Mouse (Mus musculus): Measurements from ENCODE around the gene Slc4a4.

Gene Slc4a4

DNA sequence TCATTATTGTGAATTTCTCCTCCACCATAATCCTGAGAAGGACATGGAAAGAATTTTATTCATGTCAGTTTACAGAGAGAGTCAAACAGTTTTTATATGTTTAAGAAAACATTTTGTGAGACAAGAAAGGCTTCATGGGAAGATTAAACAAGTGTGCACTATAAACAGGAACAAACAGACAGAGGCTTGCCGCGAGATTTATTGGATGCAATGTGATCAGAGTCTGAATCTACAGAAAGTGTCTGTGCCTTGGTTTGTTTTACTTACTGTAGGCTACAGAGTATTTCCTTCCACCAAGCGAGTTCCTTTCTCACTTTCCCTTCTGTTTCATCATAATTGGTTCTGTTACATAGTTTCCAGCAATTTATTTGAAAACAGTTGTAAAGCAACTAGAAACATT is 264.5 kb downstream of the Slc4a4 start:
- no peak for DNase-seq (ENCODE audit: low spot score)

DNA sequence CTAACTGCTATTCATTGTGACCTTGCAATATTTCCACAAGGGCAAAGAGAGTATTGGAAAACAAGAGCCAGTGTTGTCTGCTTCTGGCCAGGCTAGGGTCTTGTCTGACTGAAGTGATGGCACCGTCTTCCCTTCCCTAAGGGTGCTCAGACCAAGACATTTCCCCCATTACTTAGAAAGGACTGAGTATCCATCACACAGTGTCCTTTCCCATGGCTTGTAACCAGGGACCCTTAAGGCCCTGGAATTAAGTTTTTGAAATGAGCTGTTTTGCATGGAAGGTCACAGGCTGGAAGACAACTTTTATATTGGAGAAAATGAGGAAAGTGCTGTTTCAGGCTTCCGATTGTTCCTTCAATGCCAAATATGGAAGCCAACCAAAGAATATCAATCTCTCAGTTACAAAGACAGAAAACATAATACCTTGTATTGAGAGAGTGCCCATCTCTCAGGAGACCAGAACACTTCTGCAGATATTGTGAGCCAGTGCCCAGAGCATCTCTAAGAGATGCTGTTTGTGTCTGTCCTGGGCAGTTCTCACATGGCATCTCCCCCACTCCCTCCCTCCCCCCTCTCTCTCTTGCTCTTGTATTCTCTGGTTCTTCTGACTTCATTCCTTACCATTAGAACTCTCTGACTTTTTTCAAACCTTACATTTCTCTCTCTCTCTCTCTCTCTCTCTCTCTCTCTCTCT is 284.6 kb downstream of the Slc4a4 start:
- no peak for DNase-seq (ENCODE audit: low spot score)

DNA sequence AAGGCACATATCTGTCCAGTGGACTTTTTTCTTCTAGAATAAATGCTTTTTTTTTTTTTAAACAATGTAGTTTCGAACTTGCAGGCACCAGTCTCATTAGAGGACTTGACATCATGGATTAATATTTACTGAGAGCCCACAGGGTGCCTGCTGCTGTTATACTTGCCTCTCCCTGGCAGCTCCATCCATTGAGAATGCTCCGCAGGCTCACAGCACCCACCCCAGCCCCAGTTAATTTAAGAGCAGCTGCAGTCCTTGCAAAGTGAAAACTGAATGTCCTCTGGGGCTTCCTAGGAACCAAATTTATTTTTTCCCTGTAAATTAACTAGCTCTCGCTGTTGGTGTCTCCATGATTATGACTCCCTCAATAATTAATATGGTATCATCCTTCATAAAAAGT is 303.4 kb downstream of the Slc4a4 start:
- peak; percentile 10 for DNase-seq (ENCODE audit: low spot score)

DNA sequence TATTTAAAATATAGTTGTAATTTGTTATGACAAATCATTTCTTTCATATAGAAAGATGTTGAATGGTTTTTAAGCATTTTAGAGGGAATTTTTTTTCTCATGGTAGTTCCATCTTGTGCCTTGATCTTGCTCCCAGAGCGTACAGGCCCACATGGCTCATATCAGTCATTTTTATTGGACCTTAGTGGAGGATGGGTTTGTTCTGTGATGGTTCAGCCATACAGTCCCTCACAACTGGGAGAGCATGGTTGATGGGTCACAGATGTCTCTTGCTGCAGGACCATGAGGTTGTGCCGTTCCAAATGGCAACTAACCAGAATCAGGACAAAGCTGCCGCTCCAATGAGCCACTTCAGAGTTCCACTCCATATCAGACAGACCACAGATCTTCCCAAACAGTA is 308.0 kb downstream of the Slc4a4 start:
- no peak for DNase-seq (ENCODE audit: low spot score)

DNA sequence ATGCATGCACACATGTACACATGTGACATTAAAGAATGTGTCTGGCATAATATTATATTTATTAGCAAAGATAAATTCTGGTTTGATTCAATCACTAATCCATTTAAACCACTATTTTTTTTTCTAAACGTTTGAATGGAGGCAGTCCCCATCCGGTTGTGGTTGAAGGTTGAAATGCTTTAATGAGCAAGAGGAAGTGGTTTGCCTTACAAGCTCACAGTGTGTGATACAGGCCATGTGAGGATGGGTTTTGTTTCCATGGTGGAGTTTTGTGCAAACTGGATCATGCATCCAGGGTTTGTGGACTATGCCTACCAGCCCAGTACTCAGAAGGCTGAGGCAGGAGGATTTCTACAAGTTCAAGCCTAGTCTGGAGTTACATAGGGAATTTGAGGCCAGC is 311.9 kb downstream of the Slc4a4 start:
- DNase-seq (ENCODE audit: low spot score): no peak

DNA sequence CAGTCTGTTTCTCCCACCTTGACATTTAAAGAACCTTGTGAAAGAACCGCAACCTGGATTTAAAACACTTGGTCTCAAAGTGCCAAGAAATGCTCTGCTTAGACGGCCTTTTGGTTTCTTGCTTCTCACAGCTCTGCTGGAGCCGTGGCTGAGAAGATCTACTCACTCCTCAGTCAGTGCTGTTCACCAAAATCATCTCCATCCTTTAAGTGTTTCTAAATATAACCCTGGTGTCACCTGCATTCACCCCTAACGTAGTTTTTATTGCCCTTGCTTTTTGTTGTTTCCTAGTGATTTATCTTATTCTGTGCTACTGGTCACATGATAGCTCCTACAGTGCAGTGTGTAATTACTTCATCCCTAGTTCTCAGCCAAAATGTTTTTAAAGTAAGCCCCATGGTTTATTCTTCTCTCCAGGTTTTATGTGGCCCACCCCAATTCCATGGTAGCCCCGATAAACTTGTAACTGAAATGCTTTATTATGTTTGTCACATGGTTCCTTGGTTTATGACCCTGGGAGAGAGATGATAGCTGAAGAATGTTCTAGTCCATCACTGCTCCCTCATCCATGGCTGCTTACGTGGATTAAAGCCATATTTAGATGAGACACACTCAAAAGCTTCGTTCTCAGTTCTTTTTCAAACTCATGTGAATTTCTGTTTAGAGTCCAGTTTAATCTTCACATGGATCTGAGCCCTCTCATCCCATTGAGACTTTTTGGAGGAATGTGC is 323.5 kb downstream of the Slc4a4 start:
- no peak for DNase-seq (ENCODE audit: low spot score)

DNA sequence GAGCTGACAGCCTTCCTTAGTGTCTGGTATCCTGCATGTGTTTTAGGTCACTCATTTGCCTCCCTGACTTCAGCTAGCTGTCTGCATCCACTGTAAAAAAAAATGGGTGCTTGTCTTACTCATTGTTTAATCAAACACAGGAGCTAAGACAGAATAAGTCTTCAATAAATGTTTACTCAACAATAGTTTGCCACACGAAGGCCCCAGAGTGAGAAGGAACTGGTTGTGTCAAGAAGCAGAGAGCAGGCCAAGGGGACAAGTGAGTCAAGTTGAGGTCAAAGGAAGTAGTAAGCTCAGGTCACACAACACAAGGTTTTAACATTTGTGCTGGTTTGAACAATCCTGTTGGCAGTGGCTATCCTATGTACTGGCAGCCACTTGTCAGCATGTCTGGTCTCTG is 324.4 kb downstream of the Slc4a4 start:
- no peak for DNase-seq (ENCODE audit: low spot score)

DNA sequence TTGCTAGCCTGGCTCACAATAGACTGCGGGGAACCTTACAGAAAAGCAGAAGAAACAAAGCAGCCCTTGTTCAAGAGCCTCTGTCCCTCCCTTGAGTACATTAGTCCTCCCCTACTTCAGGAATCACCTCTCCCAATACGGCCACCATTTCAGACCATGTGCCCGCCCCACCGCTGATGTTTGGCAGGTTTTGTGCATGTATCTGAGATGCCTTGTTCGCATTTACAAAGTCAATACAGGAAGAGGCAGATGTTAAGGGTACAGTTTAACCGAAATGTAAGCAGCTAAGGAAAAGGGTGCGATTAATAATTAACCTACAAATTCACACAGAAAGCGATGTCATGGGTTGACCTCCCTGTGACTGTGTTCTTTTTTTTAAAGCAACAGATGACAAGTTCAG is 331.6 kb downstream of the Slc4a4 start:
- no peak for DNase-seq (ENCODE audit: low spot score)

DNA sequence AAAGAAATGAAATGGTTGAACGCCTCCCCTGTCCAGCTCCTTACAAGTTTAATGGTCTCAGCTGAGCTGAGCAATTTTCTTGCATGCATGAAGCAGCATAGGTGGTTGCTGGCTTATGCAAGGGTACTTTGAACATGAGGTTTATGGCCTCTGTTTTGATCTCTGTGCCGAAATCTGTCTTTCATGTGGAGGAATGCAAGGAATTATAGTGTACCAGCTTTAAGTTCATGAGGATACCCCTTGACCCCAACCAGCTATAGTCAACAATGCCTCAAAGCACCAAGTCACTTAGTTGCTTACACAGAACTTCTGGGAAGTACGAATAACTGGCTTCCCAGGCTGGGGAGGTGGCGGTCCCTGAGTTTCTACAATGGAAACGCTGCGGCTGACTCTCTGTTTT is 332.1 kb downstream of the Slc4a4 start:
- DNase-seq (ENCODE audit: low spot score): no peak

DNA sequence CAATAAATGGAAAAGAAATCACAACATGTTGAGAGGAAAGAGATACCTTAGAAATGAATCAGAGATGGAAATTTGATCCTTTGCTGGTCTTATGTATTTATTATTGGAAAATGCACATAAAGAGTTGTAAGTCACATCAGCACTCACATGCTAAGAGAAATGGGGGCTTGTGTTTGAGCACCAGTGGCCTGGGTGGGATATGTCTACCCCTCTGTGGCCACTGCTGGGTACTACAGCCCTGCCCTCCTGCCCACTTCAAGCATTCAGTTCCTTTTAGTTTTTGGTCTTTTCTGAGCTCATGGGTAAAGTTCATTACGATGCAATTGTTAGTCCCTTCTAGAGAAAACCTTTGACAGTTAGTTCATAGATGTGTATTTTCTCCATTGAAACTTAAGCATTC is 335.0 kb downstream of the Slc4a4 start:
- peak; percentile 66 for DNase-seq (ENCODE audit: low spot score)

DNA sequence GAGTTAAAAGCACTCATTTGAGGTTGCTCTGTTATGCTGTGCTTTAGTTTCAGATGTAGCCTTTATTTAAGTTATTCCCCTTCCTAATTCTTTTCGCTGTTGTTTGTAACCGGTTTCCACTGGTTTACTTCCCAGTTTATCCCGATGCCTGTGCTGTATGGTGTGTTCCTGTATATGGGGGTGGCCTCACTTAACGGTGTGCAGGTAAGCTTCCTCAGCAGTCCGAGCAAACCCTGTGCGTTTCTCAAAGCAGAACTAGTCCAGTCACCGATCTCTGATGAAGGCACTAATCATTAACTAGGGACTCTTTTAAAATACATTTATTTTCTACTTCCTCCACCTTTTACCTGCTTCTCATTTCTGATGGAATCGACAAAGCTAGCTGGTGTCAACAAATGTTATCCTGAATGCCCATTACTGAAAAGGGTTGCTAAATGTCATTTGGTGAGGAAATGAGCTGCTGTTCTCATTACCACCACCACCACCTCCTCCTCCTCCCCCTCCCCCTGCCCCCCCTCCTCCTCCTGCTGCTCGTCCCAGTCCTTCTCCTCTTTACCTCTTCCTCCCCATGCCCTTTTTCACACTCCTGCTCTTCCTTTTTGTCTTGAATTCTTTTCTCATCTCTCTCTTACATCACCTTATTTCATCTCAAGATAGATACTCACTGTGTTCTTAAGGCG is 336.6 kb downstream of the Slc4a4 start:
- DNase-seq (ENCODE audit: low spot score): no peak

DNA sequence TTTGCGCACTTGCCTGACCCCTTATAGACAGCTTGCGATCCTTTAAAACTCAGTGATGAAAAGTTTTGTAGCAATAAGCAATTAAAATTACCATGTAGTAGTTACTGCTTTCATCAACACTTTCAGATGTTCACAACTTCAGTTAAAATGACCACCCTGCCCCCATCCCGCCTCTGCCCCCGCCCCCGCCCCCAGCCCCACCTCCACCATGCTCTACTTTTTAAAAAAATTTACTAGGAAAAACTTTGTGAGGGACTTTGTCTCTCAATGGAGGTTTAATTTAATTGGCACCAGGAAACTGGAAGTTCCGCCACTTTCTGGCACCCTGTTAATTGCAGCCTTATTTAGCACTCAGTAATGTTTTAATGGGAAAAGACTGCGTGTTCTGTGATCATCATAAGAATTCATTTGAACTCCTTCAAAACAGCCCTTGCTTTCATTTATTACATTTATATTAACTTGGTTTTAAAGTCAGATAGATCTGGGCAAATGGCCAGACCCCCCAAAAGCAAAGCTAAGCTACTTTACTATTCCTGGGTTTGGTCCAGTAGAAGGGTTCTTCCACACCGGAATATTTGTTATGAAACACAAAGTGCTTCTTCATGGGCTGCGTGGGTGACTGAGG is 337.2 kb downstream of the Slc4a4 start:
- DNase-seq (ENCODE audit: low spot score): no peak

DNA sequence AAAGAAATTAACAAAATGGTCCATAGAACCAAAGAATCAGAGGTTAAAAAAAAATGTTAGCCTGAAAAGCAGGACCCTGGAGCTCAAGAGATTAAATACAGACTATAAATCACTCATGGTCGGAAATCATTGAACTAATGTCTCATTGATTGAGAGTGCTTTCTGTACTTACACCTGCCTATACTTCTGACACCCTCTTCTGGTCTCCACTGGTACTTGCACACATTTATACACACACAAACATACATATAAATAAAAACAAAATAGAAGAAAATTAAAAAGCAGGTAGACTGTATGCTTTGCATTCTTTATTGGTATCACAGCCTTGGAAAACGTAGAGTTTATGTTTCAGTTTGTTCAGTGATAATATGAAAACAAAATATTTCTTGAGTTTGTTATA is 341.3 kb downstream of the Slc4a4 start:
- DNase-seq (ENCODE audit: low spot score): peak; percentile 3

DNA sequence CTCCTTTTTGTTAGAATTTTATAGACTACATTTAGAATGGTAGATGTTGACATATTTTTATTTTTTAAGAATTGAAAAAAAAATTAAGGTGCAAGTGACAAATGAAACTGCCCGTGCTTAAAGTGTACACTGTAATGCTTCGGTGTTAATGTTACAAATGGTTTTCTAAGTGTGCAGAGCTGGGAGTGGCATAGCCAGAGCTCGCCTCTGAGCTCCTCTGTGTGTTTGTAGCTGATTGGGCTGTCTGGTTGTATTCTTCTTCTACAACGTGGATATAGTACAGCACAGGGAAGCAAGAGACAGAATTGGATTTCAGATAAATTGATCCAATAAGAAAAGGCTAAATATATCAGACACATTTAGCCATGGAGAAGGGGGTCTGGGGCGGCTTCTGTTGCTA is 343.0 kb downstream of the Slc4a4 start:
- no peak for DNase-seq (ENCODE audit: low spot score)

DNA sequence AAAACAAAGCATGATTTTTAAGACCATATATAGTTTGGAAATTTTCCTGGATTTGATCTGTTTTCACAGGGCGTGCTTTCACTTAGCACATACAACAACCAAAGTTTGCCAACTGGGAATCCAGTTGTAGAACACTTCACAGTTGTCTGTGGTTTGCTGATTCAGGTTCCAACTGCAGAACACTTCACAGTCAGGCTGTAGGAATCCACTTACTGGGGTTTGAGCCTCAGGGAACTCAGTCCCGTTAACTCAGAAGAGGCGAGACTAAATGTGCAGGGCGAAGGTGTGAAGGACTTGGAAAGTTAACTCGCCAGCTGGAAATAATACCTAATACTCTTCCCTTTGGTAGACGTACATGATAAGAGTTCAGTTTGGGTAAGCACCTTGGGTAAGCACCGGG is 345.7 kb downstream of the Slc4a4 start:
- no peak for DNase-seq (ENCODE audit: low spot score)

DNA sequence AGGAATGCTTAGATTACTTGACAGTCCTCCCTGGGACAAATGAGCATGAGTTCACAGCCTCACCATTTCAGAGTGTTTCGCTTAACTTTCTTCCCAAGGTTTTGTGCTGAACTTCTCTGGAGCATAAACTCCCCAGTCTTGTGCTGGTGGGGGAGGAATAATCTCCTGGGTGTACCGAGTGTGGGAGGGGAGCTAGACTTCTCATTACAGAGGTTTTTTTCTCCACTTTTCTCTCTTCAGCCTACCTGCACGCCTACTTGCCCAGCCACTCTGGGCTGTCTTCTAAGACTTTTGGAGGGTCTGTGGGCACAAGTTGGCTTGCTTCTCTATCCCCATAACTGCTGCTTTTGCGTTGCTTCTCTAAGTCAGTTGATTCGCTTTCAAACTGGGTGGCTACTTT is 365.2 kb downstream of the Slc4a4 start:
- no peak for DNase-seq (ENCODE audit: low spot score)

DNA sequence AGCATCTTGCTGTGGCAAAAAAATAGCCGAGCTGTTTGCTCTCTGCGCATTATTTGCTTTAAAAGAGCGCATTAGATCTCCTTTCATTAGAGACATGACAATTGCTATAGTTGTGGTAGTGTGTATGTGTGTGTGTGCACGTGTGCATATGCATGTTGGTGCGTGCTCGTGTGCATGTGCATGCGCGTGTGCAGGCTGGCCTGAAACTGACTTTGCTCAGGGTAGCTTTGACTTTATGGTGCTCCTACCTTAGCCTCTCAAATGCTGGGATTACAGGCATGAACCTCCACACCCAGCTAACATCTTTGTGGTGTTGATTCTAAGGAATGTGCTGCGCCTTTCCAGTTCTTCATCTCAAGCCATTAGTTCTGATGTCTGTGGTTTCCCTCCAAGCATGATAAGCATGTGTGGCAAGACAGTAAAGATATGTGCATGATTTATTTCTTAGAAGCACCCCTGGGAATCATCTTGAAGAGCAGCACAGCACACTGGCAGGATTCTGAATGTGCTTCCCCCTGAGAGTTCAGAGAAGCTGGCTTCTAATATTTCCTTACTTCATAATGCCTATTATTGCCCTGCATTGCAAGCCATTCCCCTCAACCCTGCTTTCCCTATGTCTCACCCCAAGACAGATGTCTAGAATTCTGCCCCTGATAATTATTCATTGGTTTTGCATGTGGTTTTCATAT is 373.3 kb downstream of the Slc4a4 start:
- DNase-seq (ENCODE audit: low spot score): no peak

DNA sequence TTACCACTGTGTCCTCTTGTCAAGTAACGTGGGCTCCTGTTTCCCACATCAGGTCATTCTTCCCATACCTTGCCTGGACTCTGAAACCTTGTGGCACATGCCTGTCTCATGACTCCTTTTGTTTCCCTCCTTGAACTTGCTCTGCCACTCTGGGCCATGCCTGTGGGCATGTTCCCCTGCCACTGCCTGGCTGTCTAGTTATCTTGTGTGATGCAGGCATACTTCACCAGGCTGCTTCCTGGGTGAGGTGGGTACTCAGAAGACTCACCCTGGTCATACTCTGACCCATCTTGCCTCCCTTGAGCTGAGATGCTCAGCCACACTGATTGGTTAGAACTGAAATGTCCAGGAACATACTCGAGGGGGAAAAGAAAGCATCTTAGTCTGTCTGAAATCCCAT is 390.4 kb downstream of the Slc4a4 start:
- DNase-seq (ENCODE audit: low spot score): no peak

DNA sequence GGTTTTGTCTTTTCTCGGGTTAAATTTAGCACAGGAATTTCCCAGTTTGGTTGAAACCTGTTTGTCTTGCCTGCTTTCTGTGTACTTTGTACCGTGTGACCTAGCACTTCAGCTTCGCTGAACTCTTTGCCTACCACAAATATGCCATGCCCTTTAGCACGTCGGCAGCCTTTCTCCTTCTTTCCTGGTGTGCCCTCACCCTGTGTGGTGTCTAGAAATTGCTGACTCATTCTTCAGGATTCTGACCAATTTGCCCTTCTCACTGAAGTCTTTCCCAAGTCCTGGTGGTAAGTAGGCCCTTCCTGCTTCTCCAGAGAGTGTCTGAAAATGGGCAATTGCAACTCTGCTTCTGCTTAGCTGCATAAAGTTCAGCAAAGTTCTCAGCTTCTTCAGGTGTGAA is 391.0 kb downstream of the Slc4a4 start:
- DNase-seq (ENCODE audit: low spot score): no peak

DNA sequence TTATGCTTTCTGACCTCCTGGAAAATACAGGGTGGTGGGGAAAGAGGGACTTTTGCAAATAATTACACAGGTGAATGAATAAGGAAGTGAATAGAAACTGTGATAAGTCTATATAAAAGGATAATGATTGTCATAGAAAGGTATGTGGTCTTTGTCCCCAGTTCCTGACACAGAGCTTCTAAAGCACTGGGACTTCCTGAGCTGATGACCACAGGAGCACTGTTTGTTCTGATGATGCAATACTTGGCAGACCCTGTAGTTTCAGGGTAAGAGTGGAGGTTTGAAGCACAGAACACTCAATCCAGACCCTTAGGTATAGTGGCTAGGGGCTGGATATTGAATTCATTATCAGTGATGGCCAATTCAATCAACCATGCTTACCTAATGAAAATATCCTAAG is 391.7 kb downstream of the Slc4a4 start:
- no peak for DNase-seq (ENCODE audit: low spot score)

DNA sequence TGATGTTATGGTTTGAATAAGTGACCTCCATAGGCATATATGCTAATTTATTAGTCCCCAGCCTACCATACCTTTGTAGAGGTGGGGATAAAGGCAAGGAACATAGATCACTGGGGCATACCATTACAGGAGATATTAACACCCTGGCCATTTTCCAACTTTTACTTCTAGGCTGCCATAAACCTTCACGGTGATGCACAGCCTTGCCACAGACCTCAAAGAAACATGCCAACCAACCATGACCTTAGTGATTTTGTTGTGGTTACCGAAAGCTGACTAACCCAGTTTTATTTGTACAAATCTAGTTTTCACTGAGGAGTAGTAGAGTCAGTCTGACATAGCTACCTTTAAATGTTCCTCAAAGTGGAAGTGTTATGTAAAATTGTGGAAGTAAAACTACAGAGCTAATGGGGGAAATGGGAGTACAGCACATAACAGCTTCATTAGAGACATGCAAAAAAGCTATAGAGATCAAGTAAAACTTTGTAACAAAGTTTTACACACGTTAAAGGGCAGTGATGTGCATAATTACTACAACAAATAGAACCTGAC is 393.8 kb downstream of the Slc4a4 start:
- no peak for DNase-seq (ENCODE audit: low spot score)
